Mouse (Mus musculus) spleen, adult 2 months (tissue): ENCODE results near the gene Ermp1.

Experiments
- CTCF ChIP-seq: fragments of 200-500 bp; IDR thresholded peaks from 2 replicates; pipeline ENCODE4 v1.5.1; 2011; ENCODE audit warnings: mild to moderate bottlenecking, inconsistent platforms; ENCODE audit not compliant: insufficient read depth, insufficient read length, insufficient replicate concordance; ENCODE audit errors: extremely low read depth
- POLR2A ChIP-seq: fragments of 200-500 bp; IDR thresholded peaks from 2 replicates; pipeline ENCODE4 v1.6.1; 2011; ENCODE audit warnings: low read depth, low read length, inconsistent platforms

- no peak for TF ChIP-seq CTCF
- TF ChIP-seq POLR2A: no peak
These were observed 36.1 kb downstream of the Ermp1 start for GRCm38 (mm10) chr19:29612102-29612501.
